Mouse (Mus musculus) limb, embryonic 14.5 days (tissue): ENCODE data around the gene Unc13b. TPM values are rescaled to one million over a fixed set of nuclear protein-coding genes. Genes with fewer than 3 reads are reported as not detected.

Experiments
- ATAC-seq: fragments of 200-750 bp; cut with Nextera tagmentation; 2 replicates; pipeline ENCODE4 v1.8.0; 2017; ENCODE audit warnings: low read depth, moderate number of reproducible peaks, moderate TSS enrichment; ENCODE audit not compliant: low FRiP score
- DNase-seq: peaks from one replicate; pipeline ENCODE4 v3.0.0-alpha.2; 2015; ENCODE audit warnings: low spot score
- H3K27ac ChIP-seq: fragments of 300-500 bp; sonication (generic); replicated peaks from 2 replicates; pipeline ENCODE4 v1.5.1; 2014; ENCODE audit warnings: low read depth, mild to moderate bottlenecking, low read length, moderate library complexity, mixed read lengths
- H3K27me3 ChIP-seq: fragments of 300-500 bp; sonication (generic); 2 replicates; pipeline ENCODE4 v1.6.1; 2014; ENCODE audit warnings: low read length, mixed read lengths; ENCODE audit not compliant: control insufficient read depth, insufficient read depth
- H3K36me3 ChIP-seq: fragments of 300-500 bp; sonication (generic); 2 replicates; pipeline ENCODE4 v1.6.1; 2014; ENCODE audit warnings: mild to moderate bottlenecking, low read length, moderate library complexity, mixed read lengths; ENCODE audit not compliant: control insufficient read depth, insufficient read depth
- H3K4me1 ChIP-seq: fragments of 300-500 bp; sonication (generic); 2 replicates; pipeline ENCODE4 v1.6.1; 2014; ENCODE audit warnings: antibody characterized with exemption, low read length, mixed read lengths; ENCODE audit not compliant: control insufficient read depth, insufficient read depth
- H3K4me2 ChIP-seq: fragments of 300-500 bp; sonication (generic); replicated peaks from 2 replicates; pipeline ENCODE4 v1.6.1; 2014; ENCODE audit warnings: low read depth, mild to moderate bottlenecking, low read length, moderate library complexity; ENCODE audit not compliant: severe bottlenecking
- H3K4me3 ChIP-seq: fragments of 300-500 bp; sonication (generic); replicated peaks from 2 replicates; pipeline ENCODE4 v1.5.1; 2014; ENCODE audit warnings: low read length
- H3K9ac ChIP-seq: fragments of 300-500 bp; sonication (generic); 2 replicates; pipeline ENCODE4 v1.6.1; 2014; ENCODE audit warnings: mild to moderate bottlenecking, low read depth, low read length, moderate library complexity; ENCODE audit not compliant: severe bottlenecking
- H3K9me3 ChIP-seq: fragments of 300-500 bp; sonication (generic); 2 replicates; pipeline ENCODE4 v1.6.1; 2016; ENCODE audit warnings: low read length; ENCODE audit not compliant: control insufficient read depth
- POLR2A ChIP-seq: fragments of 200-500 bp; IDR thresholded peaks from 2 replicates; pipeline ENCODE4 v1.8.0; 2012; ENCODE audit warnings: inconsistent platforms, mild to moderate bottlenecking, moderate library complexity, borderline replicate concordance; ENCODE audit not compliant: insufficient read depth, insufficient read length; ENCODE audit errors: extremely low read depth
- WGBS: fragments of 180-500 bp; shearing (Covaris S2); extraction: QIAGEN DNeasy Blood & Tissue Kit; methylation state at CpG from one replicate; pipeline ENCODE4 v1.1.7; 2014; 5-methylcytosine and 5-hydroxymethylcytosine counted together
- polyA plus RNA-seq, 2 experiments: library from polyadenylated mRNA; depleted of rRNA in 1 of 2; stranded (reverse) in 1 of 2; unstranded in 1 of 2; fragments of >200 nt; fragmentation: Nextera tagmentation in 1 of 2; extraction: Ambion mirVana in 1 of 2; gene quantifications; 2 replicates each; pipeline versions ENCODE4 v1.2.1 to v1.2.3; 2012 to 2014

Unc13b gene
- polyA plus RNA-seq, 2 experiments: 2.5 to 7.2 TPM

DNA sequence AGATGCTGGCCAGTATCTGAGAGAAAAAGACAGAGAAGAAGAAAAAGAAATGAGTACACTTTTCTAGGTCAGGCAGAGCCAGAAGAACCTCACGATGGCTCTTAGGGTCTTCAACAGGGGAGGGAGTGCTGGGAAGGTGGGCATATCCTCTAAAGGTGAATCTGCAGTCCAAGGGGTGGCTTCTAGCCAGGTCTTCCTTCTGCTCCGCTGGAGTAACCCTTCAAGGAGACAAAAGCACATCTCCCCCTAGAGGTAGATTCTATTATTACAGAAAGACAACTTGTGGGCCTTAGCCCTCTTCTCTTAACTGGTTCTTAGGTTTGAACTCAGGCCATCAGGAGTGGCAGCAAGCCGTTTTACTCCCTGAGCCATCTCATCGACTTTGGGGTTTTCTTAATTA, 6.1 kb upstream of the Unc13b start:
- H3K9me3 ChIP-seq: no peaks in the 10 kb centered on the region
- TF ChIP-seq POLR2A: no peak
- WGBS: 23% methylated on average over 4 of the region's 4 CpGs
- ATAC-seq: no peak
- H3K4me2 ChIP-seq: no peak overlapping the region
- H3K9ac ChIP-seq: no peak overlapping the region
- no peak overlapping the region for H3K27ac ChIP-seq
- H3K27me3 ChIP-seq: no peaks in the 10 kb centered on the region
- no peaks in the 10 kb centered on the region for H3K36me3 ChIP-seq
- no peak overlapping the region for H3K4me3 ChIP-seq
- peak; percentile 87 for DNase-seq
- no peaks in the 10 kb centered on the region; the same call in 1 of the 2 replicates for H3K4me1 ChIP-seq

DNA sequence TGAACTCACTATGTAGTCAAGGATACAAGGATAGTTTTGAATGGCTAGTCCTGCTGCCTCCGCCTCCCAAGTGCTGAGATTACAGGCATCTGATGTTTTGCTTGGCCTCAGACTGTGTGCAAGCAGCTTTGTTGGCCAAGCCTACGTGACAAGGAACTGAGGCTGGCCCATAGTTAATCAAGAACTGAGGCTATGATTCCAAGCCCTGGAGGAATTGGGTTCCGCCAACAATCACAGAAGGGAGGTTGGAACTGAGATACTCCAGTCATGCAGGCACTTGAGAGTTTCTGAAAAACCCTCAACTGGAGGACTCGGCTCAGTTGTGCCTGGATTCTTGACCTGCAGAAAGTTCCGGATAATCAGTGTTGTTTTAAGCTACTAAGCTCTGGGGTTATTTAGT, 1.1 kb upstream of the Unc13b start:
- Histone ChIP-seq H3K9me3 (0 out of 2 replicates have a peak, but pooled peaks cover 4% of the 10 kb centered on the region), H3K27me3 (peaks cover 15% of the 10 kb centered on the region), H3K4me2 (no peak overlapping the region), H3K4me1 (no peaks in the 10 kb centered on the region), H3K36me3 (no peaks in the 10 kb centered on the region), H3K4me3 (no peak overlapping the region), H3K9ac (no peak overlapping the region), H3K27ac (no peak overlapping the region)
- no peak for TF ChIP-seq POLR2A
- ATAC-seq (no peak), DNase-seq (no peak)
- WGBS: 84% methylated on average over 5 of the region's 5 CpGs

DNA sequence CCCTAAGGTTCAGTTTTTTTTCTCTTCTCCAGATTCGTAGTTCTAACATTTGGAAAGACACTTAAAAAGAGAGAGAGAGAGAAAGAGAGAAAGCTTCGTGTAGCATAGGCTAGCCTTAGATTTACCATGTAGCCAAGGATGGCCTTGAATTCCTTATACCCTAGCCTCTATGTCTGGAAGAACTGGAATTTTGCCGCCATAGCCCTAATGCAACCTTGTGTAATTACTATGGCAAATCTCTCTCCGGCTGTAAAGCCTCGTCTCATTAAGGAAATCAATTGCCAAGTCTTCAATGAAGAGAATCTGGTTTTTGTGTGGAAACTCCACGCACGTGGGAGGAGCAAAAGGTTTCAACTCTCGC, 381 bp upstream of the Unc13b start:
- H3K4me1 ChIP-seq: no peaks in the 10 kb centered on the region
- H3K27me3 ChIP-seq: peaks cover 15% of the 10 kb centered on the region
- DNase-seq (no peak), ATAC-seq (peak; percentile 5; the same call in 1 of the 2 replicates)
- TF ChIP-seq POLR2A: no peak
- H3K27ac ChIP-seq: no peak overlapping the region
- H3K4me2 ChIP-seq: peak overlapping the region; percentile 97
- H3K4me3 ChIP-seq: peak overlapping the region; percentile 61
- H3K36me3 ChIP-seq: no peaks in the 10 kb centered on the region
- 14% methylated on average over 8 of the region's 8 CpGs for WGBS
- H3K9me3 ChIP-seq: 0 out of 2 replicates have a peak, but pooled peaks cover 4% of the 10 kb centered on the region
- H3K9ac ChIP-seq: no peak overlapping the region

DNA sequence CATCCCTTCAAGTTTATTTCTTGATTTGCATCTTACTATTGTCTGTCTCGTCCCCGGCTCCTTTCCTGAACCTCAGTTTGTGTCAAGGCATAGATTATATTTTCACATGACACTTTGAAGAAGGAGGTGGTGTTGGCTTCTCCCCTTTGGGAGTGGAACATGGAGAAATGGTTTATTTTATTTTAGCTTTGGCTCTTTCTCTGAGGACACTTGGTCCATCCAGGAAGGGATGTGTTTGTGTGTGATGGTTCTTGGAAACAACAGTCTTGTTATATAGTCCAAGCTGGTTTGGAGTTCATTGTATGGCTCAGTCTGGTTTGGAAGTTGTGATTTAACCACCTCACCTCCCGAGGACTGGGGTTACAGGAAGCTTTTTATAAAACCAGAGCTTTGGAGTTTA, 944 bp downstream of the Unc13b start:
- H3K9ac ChIP-seq: no peak overlapping the region
- DNase-seq: no peak
- no peak overlapping the region for H3K27ac ChIP-seq
- no peak for ATAC-seq
- no peaks in the 10 kb centered on the region for H3K36me3 ChIP-seq
- peak overlapping the region; percentile 97 for H3K4me2 ChIP-seq
- no peaks in the 10 kb centered on the region for H3K4me1 ChIP-seq
- no peak for TF ChIP-seq POLR2A
- 57% methylated on average over 3 of the region's 3 CpGs for whole genome bisulfite sequencing
- peak overlapping the region; percentile 61 for H3K4me3 ChIP-seq
- peaks cover 15% of the 10 kb centered on the region for H3K27me3 ChIP-seq
- H3K9me3 ChIP-seq: 0 out of 2 replicates have a peak, but pooled peaks cover 4% of the 10 kb centered on the region

DNA sequence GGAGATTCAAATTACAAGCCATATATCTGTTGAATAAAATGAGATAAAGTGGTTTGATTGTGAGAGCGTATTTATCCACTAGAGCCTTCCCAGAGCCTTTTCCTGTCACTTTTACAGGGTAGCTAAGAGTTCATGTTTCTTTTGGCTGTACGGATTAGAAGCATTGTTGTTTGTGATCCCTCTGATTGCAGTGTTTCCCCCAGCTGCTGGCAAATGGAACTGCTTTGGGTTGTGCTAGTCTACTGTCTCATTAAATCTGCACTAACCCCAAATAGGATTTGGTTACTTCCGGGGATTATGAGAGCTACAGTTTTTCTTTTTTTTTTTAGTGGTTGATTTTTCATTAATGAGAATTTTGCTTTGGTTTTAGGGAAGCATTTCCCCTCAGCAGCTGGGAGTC, 1.5 kb downstream of the Unc13b start:
- no peak overlapping the region for H3K4me2 ChIP-seq
- peaks cover 15% of the 10 kb centered on the region for H3K27me3 ChIP-seq
- H3K9me3 ChIP-seq: 0 out of 2 replicates have a peak, but pooled peaks cover 4% of the 10 kb centered on the region
- H3K27ac ChIP-seq: no peak overlapping the region
- H3K36me3 ChIP-seq: no peaks in the 10 kb centered on the region
- TF ChIP-seq POLR2A: no peak
- no peaks in the 10 kb centered on the region for H3K4me1 ChIP-seq
- 51% methylated on average over 3 of the region's 3 CpGs for WGBS
- H3K4me3 ChIP-seq: no peak overlapping the region
- ATAC-seq: no peak
- DNase-seq: no peak
- no peak overlapping the region for H3K9ac ChIP-seq

DNA sequence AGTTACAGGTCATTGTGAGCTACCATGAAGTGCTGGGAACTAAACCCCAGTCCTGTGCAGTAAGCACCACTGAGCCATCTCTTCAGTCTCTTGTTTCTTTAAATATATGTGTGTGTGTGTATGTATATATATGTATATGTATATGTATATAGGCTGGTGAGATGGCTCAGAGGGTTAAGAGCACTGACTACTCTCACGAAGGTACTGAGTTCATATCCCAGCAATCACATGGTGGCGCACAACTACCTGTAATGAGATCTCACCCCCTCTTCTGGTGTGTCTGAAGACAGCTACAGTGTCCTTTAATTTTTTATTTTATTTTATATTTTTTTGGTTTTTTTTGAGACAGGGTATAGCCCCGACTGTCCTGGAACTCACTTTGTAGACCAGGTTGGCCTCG, 6.7 kb downstream of the Unc13b start:
- no peaks in the 10 kb centered on the region for H3K9me3 ChIP-seq
- no peak for TF ChIP-seq POLR2A
- no peak overlapping the region for H3K9ac ChIP-seq
- DNase-seq (no peak), ATAC-seq (no peak)
- no peak overlapping the region for H3K27ac ChIP-seq
- no peaks in the 10 kb centered on the region for H3K36me3 ChIP-seq
- no peak overlapping the region for H3K4me3 ChIP-seq
- 95% methylated on average over 4 of the region's 4 CpGs for WGBS
- no peaks in the 10 kb centered on the region for H3K27me3 ChIP-seq
- H3K4me1 ChIP-seq: no peaks in the 10 kb centered on the region
- H3K4me2 ChIP-seq: no peak overlapping the region
